Mouse (Mus musculus): Measurements from ENCODE around the gene Hadhb. TPM values are rescaled to one million over a fixed set of nuclear protein-coding genes. Genes with fewer than 3 reads are reported as not detected.

Hadhb gene
- total RNA-seq, 4 experiments from 2014 or later: 412 to 817 (median 632) TPM

- no peak for DNase-seq
Observed at GRCm38 (mm10) chr5:30128680-30129079, 26.4 kb upstream of the Hadhb start.

GRCm38 (mm10) chr5:30131246-30131645 lies 23.8 kb upstream of the Hadhb start:
- no peak for DNase-seq

GRCm38 (mm10) chr5:30132173-30132572 lies 22.9 kb upstream of the Hadhb start:
- no peak for DNase-seq

- no peak for DNase-seq
Observed at GRCm38 (mm10) chr5:30135711-30136231, 19.3 kb upstream of the Hadhb start.

GRCm38 (mm10) chr5:30137271-30137670 lies 17.8 kb upstream of the Hadhb start:
- no peak for DNase-seq

GRCm38 (mm10) chr5:30138193-30138592 lies 16.9 kb upstream of the Hadhb start:
- DNase-seq: no peak

GRCm38 (mm10) chr5:30146526-30146925 lies 8.5 kb upstream of the Hadhb start:
- DNase-seq: no peak

- no peak for DNase-seq
Observed at GRCm38 (mm10) chr5:30148133-30148920, 6.7 kb upstream of the Hadhb start.

GRCm38 (mm10) chr5:30152007-30152406 lies 3.0 kb upstream of the Hadhb start:
- DNase-seq: no peak

GRCm38 (mm10) chr5:30152413-30152812 lies 2.6 kb upstream of the Hadhb start:
- no peak for DNase-seq

- no peak for DNase-seq
Observed at GRCm38 (mm10) chr5:30153222-30153621, 1.8 kb upstream of the Hadhb start.

- no peak for DNase-seq
Observed at GRCm38 (mm10) chr5:30154013-30154412, 1.0 kb upstream of the Hadhb start.

GRCm38 (mm10) chr5:30155395-30155792 lies 346 bp downstream of the Hadhb start:
- no peak for DNase-seq

GRCm38 (mm10) chr5:30155821-30156629 lies 977 bp downstream of the Hadhb start:
- DNase-seq: no peak

- DNase-seq: no peak
Observed at GRCm38 (mm10) chr5:30159601-30160000, 4.6 kb downstream of the Hadhb start.

- no peak for DNase-seq
Observed at GRCm38 (mm10) chr5:30161836-30162235, 6.8 kb downstream of the Hadhb start.

- no peak for DNase-seq
Observed at GRCm38 (mm10) chr5:30162339-30162738, 7.3 kb downstream of the Hadhb start.

- DNase-seq: no peak
Observed at GRCm38 (mm10) chr5:30165234-30165946, 10.3 kb downstream of the Hadhb start.

- no peak for DNase-seq
Observed at GRCm38 (mm10) chr5:30170303-30170940, 15.4 kb downstream of the Hadhb start.

- DNase-seq: no peak
Observed at GRCm38 (mm10) chr5:30172115-30172514, 17.1 kb downstream of the Hadhb start.

- no peak for DNase-seq
Observed at GRCm38 (mm10) chr5:30172931-30173692, 18.1 kb downstream of the Hadhb start.
